Mouse (Mus musculus): Measurements from ENCODE around the gene Cnnm3. TPM values are rescaled to one million over a fixed set of nuclear protein-coding genes. Genes with fewer than 3 reads are reported as not detected.
A peak's percentile ranks its signal among the peaks of the same experiment; 100 is the strongest.
"Not testable (repeated sequence)": the region's sequence is repeated elsewhere in the genome, so short reads cannot be mapped to it uniquely, and the experiment has no call there.

Cnnm3 gene
- polyA plus RNA-seq, 1 experiment from 2014 or later: 4.6 TPM

GRCm38 (mm10) chr1:36529274-36529673, 17.6 kb downstream of the Cnnm3 start:
- H3K4me2 ChIP-seq (replicated peaks): no peak overlapping the region
- no peaks in the 10 kb centered on the region for H3K9me3 ChIP-seq (replicated peaks)
- H3K4me1 ChIP-seq: peaks cover 3% of the 10 kb centered on the region; the same call in 1 of the 2 replicates
- WGBS: 93% methylated on average over 4 of the region's 4 CpGs
- H3K27me3 ChIP-seq: no peaks in the 10 kb centered on the region
- ATAC-seq (ENCODE audit: low FRiP score): no peak
- peaks cover 37% of the 10 kb centered on the region for H3K36me3 ChIP-seq
- no peak overlapping the region for H3K27ac ChIP-seq
- H3K4me3 ChIP-seq: no peak overlapping the region
- H3K9ac ChIP-seq: no peak overlapping the region

- no peak overlapping the region for H3K4me2 ChIP-seq (replicated peaks)
- no peaks in the 10 kb centered on the region for H3K9me3 ChIP-seq (replicated peaks)
- no peaks in the 10 kb centered on the region for H3K27me3 ChIP-seq
- H3K4me1 ChIP-seq: peaks cover 3% of the 10 kb centered on the region; the same call in 1 of the 2 replicates
- no peak for ATAC-seq (ENCODE audit: low FRiP score)
- WGBS: 96% methylated on average over 4 of the region's 4 CpGs
- no peak overlapping the region for H3K4me3 ChIP-seq
- H3K27ac ChIP-seq: no peak overlapping the region
- H3K9ac ChIP-seq: no peak overlapping the region
- peaks cover 31% of the 10 kb centered on the region for H3K36me3 ChIP-seq
Observed at GRCm38 (mm10) chr1:36529875-36530274, 18.2 kb downstream of the Cnnm3 start.

- 76% methylated on average over 8 of the region's 8 CpGs for WGBS
- H3K9me3 ChIP-seq (replicated peaks): no peaks in the 10 kb centered on the region
- H3K27ac ChIP-seq: no peak overlapping the region
- H3K4me1 ChIP-seq: peaks cover 3% of the 10 kb centered on the region; the same call in 1 of the 2 replicates
- ATAC-seq (ENCODE audit: low FRiP score): no peak
- no peak overlapping the region for H3K4me3 ChIP-seq
- H3K9ac ChIP-seq: peak overlapping the region; percentile 19; the same call in 1 of the 2 replicates
- H3K27me3 ChIP-seq: no peaks in the 10 kb centered on the region
- H3K4me2 ChIP-seq (replicated peaks): no peak overlapping the region
- H3K36me3 ChIP-seq: peaks cover 25% of the 10 kb centered on the region
Observed at GRCm38 (mm10) chr1:36530485-36530884, 18.8 kb downstream of the Cnnm3 start.

GRCm38 (mm10) chr1:36530962-36531361, 19.3 kb downstream of the Cnnm3 start:
- H3K9me3 ChIP-seq (replicated peaks): no peaks in the 10 kb centered on the region
- 0 out of 2 replicates have a peak overlapping the region, but pooled peaks have one; percentile 19 for H3K9ac ChIP-seq
- H3K4me3 ChIP-seq: no peak overlapping the region
- no peak overlapping the region for H3K4me2 ChIP-seq (replicated peaks)
- WGBS: 93% methylated on average over 7 of the region's 7 CpGs
- no peak for ATAC-seq (ENCODE audit: low FRiP score)
- no peaks in the 10 kb centered on the region for H3K27me3 ChIP-seq
- H3K36me3 ChIP-seq: peaks cover 20% of the 10 kb centered on the region
- H3K27ac ChIP-seq: no peak overlapping the region
- H3K4me1 ChIP-seq: peaks cover 3% of the 10 kb centered on the region; the same call in 1 of the 2 replicates

- no peak overlapping the region for H3K9ac ChIP-seq
- H3K27ac ChIP-seq: no peak overlapping the region
- H3K27me3 ChIP-seq: no peaks in the 10 kb centered on the region
- H3K36me3 ChIP-seq: 0 out of 2 replicates have a peak, but pooled peaks cover 16% of the 10 kb centered on the region
- no peak overlapping the region for H3K4me3 ChIP-seq
- no peak overlapping the region for H3K4me2 ChIP-seq (replicated peaks)
- 89% methylated on average over 12 of the region's 12 CpGs for WGBS
- H3K9me3 ChIP-seq (replicated peaks): no peaks in the 10 kb centered on the region
- ATAC-seq (ENCODE audit: low FRiP score): no peak
- H3K4me1 ChIP-seq: peaks cover 3% of the 10 kb centered on the region; the same call in 1 of the 2 replicates
Observed at GRCm38 (mm10) chr1:36531461-36531860, 19.8 kb downstream of the Cnnm3 start.

GRCm38 (mm10) chr1:36533546-36533945, 21.9 kb downstream of the Cnnm3 start:
- no peak overlapping the region for H3K4me2 ChIP-seq (replicated peaks)
- H3K4me3 ChIP-seq: no peak overlapping the region
- no peak overlapping the region for H3K9ac ChIP-seq
- 0 out of 2 replicates have a peak, but pooled peaks cover 10% of the 10 kb centered on the region for H3K36me3 ChIP-seq
- H3K4me1 ChIP-seq: peaks cover 3% of the 10 kb centered on the region; the same call in 1 of the 2 replicates
- 86% methylated on average over 6 of the region's 6 CpGs for WGBS
- no peak for ATAC-seq (ENCODE audit: low FRiP score)
- H3K9me3 ChIP-seq (replicated peaks): no peaks in the 10 kb centered on the region
- no peak overlapping the region for H3K27ac ChIP-seq
- no peaks in the 10 kb centered on the region for H3K27me3 ChIP-seq

- H3K4me3 ChIP-seq: no peak overlapping the region
- H3K9ac ChIP-seq: no peak overlapping the region
- no peak overlapping the region for H3K4me2 ChIP-seq (replicated peaks)
- H3K27ac ChIP-seq: no peak overlapping the region
- ATAC-seq (ENCODE audit: low FRiP score): no peak
- H3K36me3 ChIP-seq: peaks cover 19% of the 10 kb centered on the region; the same call in 1 of the 2 replicates
- WGBS: 82% methylated on average over 6 of the region's 6 CpGs
- no peaks in the 10 kb centered on the region for H3K27me3 ChIP-seq
- H3K9me3 ChIP-seq (replicated peaks): no peaks in the 10 kb centered on the region
- H3K4me1 ChIP-seq: peaks cover 3% of the 10 kb centered on the region; the same call in 1 of the 2 replicates
Observed at GRCm38 (mm10) chr1:36534595-36535058, 23.0 kb downstream of the Cnnm3 start.

GRCm38 (mm10) chr1:36535477-36536396, 24.1 kb downstream of the Cnnm3 start:
- peaks cover 30% of the 10 kb centered on the region for H3K36me3 ChIP-seq
- no peaks in the 10 kb centered on the region for H3K27me3 ChIP-seq
- H3K9me3 ChIP-seq (replicated peaks): no peaks in the 10 kb centered on the region
- 82% methylated on average over 11 of the region's 11 CpGs for WGBS
- no peaks in the 10 kb centered on the region for H3K4me1 ChIP-seq
- no peak for ATAC-seq (ENCODE audit: low FRiP score)
- H3K27ac ChIP-seq: no peak overlapping the region
- H3K4me3 ChIP-seq: no peak overlapping the region
- no peak overlapping the region for H3K9ac ChIP-seq
- H3K4me2 ChIP-seq (replicated peaks): no peak overlapping the region

- H3K36me3 ChIP-seq: peaks cover 28% of the 10 kb centered on the region
- no peaks in the 10 kb centered on the region for H3K4me1 ChIP-seq
- WGBS: 70% methylated on average over 8 of the region's 8 CpGs
- no peak overlapping the region for H3K27ac ChIP-seq
- no peaks in the 10 kb centered on the region for H3K27me3 ChIP-seq
- H3K9ac ChIP-seq: no peak overlapping the region
- ATAC-seq (ENCODE audit: low FRiP score): no peak
- H3K4me3 ChIP-seq: no peak overlapping the region
- H3K4me2 ChIP-seq (replicated peaks): no peak overlapping the region
- H3K9me3 ChIP-seq (replicated peaks): no peaks in the 10 kb centered on the region
Observed at GRCm38 (mm10) chr1:36536397-36536728, 24.7 kb downstream of the Cnnm3 start.

- not testable (repeated sequence) for H3K27ac ChIP-seq; H3K9me3 ChIP-seq (replicated peaks); H3K27me3 ChIP-seq; ATAC-seq (ENCODE audit: low FRiP score); H3K4me3 ChIP-seq; H3K4me1 ChIP-seq; H3K9ac ChIP-seq; H3K4me2 ChIP-seq (replicated peaks)
- 95% methylated on average over 9 of the region's 9 CpGs for WGBS
- peaks cover 28% of the 10 kb centered on the region for H3K36me3 ChIP-seq
Observed at GRCm38 (mm10) chr1:36536783-36537182, 25.1 kb downstream of the Cnnm3 start, which contains the start of gene Ankrd23. Gene Ankrd23 (minus strand): TSS chr1:36536883.

- H3K4me3 ChIP-seq: no peak overlapping the region
- H3K36me3 ChIP-seq: peaks cover 33% of the 10 kb centered on the region
- H3K4me1 ChIP-seq: no peaks in the 10 kb centered on the region
- H3K27ac ChIP-seq: no peak overlapping the region
- H3K27me3 ChIP-seq: no peaks in the 10 kb centered on the region
- H3K9me3 ChIP-seq (replicated peaks): no peaks in the 10 kb centered on the region
- WGBS: 95% methylated on average over 4 of the region's 4 CpGs
- ATAC-seq (ENCODE audit: low FRiP score): no peak
- H3K4me2 ChIP-seq (replicated peaks): no peak overlapping the region
- no peak overlapping the region for H3K9ac ChIP-seq
Observed at GRCm38 (mm10) chr1:36538727-36539126, 27.1 kb downstream of the Cnnm3 start.

- 48% methylated on average over 9 of the region's 9 CpGs for WGBS
- Histone ChIP-seq H3K9ac (no peak within 1 kb of the TSS), H3K27ac (no peak within 1 kb of the TSS), H3K4me1 (no peaks in the 10 kb centered on the region), H3K9me3 (replicated peaks) (no peaks in the 10 kb centered on the region), H3K27me3 (no peaks in the 10 kb centered on the region), H3K4me3 (no peak within 1 kb of the TSS), H3K4me2 (replicated peaks) (no peak within 1 kb of the TSS), H3K36me3 (peaks cover 33% of the 10 kb centered on the region)
- no peak for ATAC-seq (ENCODE audit: low FRiP score)
Observed at GRCm38 (mm10) chr1:36539186-36539585, 27.5 kb downstream of the Cnnm3 start, which contains the start of gene Gm42417. Gene Gm42417 (minus strand): TSS chr1:36539429.
